Mouse (Mus musculus): Measurements from ENCODE around the gene Elovl4. TPM values are rescaled to one million over a fixed set of nuclear protein-coding genes. Genes with fewer than 3 reads are reported as not detected.

The Elovl4 gene
- polyA plus RNA-seq, 1 experiment: not detected

DNA sequence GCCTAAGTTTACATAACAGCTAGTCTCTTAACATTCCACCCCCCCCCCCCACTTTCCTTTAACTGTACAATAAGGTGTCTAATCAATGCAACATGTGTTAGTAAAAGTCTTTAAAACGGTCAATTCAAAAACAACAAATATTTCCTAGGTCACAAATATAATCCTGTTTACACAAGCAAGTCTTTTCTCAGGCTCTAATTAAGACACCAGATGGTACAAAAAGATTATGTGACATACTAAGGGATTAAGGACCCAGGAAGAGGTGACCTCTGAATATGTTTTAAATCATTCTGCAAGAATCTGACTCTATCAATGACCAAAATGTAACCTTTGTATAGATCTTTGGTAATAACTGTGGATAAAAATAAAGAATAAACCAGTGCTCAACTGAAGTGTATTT lies 20.6 kb downstream of the Elovl4 start:
- TF ChIP-seq GATA1 (IDR thresholded peaks at IDR 0.05; ENCODE audit: low read length): no peak

DNA sequence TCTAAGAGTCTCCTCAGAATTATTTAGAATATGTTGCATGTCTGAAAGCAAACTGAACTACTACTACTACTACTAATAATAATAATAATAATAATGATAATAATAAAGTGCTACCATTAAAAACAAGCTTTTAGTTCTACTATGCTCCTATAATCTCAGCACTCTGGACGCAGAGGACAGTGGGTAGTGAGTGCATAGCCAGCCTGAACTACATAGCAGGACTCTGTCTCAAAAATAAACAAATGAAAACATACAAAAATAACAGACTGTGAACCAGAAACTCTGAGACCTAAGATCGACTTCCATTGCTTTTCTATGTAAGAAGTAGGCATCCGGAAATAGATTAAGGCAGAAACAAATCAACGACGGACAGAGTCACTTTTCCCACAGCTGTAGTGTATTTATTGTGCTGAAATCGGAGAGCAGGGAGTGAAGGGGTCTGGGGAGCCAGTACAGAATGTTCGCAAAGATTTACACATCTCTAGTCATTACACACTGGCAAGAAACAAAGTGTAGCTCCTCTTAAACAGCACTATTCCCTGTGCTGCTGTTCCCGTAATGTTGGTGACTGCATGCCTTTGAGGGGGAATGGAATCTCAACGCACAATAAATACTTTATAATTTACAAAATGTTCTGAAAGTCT lies 27.6 kb downstream of the Elovl4 start:
- TF ChIP-seq GATA1 (IDR thresholded peaks at IDR 0.05; ENCODE audit: low read length): no peak

DNA sequence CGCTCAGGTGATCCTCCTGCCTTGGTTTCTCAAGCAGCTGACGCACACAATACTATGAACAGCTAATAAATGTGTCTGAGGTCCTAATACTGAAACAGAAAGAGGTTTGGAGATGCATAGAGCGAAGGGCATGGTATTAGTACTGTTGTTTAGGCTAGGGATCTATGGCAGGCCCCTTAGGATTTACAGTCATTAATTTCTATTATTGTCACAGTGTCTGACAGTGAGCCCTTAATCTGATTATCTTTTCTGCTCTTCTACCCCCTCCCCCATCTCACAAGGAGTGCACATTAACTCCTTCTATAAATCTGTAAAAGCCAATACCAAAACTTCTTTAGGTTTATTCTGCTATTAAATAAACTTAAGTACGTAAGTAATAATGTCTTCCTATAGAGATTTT lies 44.8 kb downstream of the Elovl4 start:
- TF ChIP-seq GATA1 (IDR thresholded peaks at IDR 0.05; ENCODE audit: low read length): no peak

DNA sequence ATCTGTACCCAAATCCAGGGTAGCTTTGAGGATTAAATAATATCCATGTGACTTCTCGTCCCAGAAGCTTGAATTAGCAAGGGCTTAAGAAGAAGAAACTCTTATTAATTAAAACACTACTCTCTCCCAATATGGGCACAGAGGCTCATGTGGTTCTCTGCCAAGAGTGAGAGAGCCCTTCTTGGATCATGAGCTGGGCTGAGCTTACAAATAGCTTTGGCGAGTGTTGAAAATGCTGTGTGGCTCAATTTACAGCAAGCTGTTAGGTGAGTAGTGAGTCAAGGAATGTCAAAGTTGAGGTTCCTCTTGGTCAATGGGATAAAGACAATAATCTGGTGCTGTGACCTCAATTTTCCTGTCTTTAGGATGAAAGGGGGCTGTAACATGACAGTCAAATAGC lies 74.2 kb downstream of the Elovl4 start:
- TF ChIP-seq GATA1 (IDR thresholded peaks at IDR 0.05; ENCODE audit: low read length): no peak

DNA sequence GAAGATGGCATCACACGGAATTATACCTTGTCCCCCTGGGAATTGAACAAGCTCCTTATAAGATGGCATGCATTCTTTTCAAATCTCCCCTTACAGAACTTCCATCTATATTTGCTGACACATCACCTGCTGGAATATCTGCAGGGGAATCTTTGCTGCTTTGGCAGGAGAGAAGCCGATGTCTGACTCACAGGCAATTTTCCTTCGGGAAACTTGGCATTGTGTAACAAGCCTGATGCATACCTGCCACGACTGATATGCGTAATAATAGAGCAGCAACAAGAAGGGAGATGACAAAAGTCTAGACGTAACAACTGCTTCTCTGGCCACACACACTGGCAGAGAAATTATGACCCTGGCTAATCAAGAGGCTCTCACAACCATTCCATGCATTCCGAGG lies 75.2 kb downstream of the Elovl4 start:
- TF ChIP-seq GATA1 (IDR thresholded peaks at IDR 0.05; ENCODE audit: low read length): no peak

Other genes starting within 250 kb of the Elovl4 start
- gene Ttk, start 28.4 kb upstream of the Elovl4 start, polyA plus RNA-seq (2012): 0.99 and 1.4 TPM in 2 replicates
- gene Bckdhb, start 118.9 kb upstream of the Elovl4 start, polyA plus RNA-seq (2012): 15.7 and 18.4 TPM in 2 replicates

Measured in G1E-ER4 (cell line).